Mouse (Mus musculus): ENCODE data around the gene Ldb3.

DNA sequence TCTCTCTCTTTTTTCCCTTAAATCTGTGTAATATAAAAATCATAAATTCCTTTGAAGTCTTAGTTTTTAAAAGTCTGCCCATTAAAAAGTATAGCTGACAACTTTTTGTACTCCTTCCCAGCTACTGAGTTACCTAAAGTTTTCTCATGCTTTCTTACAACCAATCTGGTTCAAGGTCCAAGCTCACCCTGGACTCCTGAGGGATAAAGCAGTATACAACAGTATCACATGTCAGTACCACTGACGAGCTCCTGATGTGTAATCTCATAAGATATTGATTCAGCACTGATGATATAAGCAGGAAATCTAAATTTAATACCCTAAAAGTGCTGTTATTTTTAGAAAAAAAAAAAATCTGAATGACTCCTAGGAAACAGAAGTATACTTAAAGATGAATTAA, 97.5 kb downstream of the Ldb3 start:
- TF ChIP-seq GATA1 (IDR thresholded peaks at IDR 0.05; ENCODE audit: low read length) (no peak), TAL1 (IDR thresholded peaks at IDR 0.05; ENCODE audit: low read length) (no peak)

Data from erythroblast, embryonic 14.5 days (primary cell).